10 mouse cellular contexts compared by ENCODE assay signal in the genomic region with DNA sequence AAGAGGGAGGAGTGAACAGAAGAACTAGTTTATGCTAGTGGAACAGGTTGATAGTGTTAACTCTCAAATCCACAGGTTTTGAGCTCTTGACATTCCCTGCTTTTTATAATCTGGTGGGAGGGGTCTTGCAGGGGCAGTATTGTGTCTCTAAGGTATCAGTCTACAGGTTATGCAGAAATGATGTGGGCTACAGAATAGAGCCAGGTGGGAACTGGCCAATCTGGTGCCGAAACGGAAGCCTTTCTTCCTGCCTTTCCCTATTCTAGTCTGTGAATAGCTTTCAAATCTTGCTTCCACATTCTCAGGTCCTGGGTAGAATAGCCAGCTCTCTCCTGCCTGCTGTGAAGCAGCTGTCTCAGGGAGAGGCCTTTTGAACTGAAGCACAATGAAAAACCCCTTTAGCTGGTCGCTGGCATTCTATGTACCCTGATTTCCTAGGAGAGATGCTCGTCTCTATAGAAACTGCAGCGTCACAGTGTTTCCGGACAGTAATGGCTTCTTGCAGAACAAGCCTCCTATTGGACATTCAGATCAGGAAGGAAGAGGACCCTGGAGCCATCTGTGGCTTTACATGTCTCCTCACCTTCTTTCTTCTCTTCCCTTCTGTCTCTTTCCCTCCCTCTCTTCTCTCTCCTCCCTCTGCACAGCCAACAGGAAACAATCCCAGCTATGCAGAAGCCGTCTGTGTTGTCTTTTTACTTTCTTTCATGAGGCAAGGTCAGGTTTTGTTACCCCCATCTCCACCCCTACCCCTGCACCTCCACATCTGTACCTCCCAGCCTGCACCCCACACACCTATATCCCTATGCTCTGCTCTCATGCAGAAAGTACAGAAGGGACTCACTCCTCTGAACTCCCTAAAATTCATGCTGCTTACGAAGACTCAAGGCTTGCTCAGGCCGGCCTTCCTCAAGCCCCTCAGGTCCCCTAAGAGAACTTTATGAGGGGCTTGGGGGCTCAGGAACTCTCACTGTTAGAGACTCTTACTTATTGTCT.
DNase-seq lines count a peak whose midpoint lies in the region; ATAC-seq and TF ChIP-seq lines count a peak whose summit lies in the region.
"Had no signal": no experiment of that assay in that cellular context is flagged by ENCODE, and none has a peak within 500 bp of the region (broad histone marks: within the 10 kb centered on the region; RNA-seq: fewer than 3 reads in every experiment).

No protein-coding gene starts in this region.

- ATAC-seq in forebrain, postnatal 0 days: peak; percentile 76
- ATAC-seq in midbrain, embryonic 13.5 days: peak; percentile 89
- no peak for ATAC-seq in megakaryocyte progenitor cell, adult 5-6 weeks (replicated peaks; ENCODE audit: poor library complexity)

- no peak for TF ChIP-seq CTCF in ES-Bruce4 (IDR thresholded peaks at IDR 0.05; ENCODE audit: low read depth, low read length)
- TF ChIP-seq CTCF in forebrain, postnatal 0 days (IDR thresholded peaks at IDR 0.05; ENCODE audit: low read depth): no peak
- no peak for TF ChIP-seq CTCF in kidney, adult 2 months (conservative IDR thresholded peaks at IDR 0.05; ENCODE audit: insufficient read depth, insufficient read length, low read depth, low read length)

- no peak overlapping the region for H3K4me3 ChIP-seq in ES-Bruce4 (ENCODE audit: low read depth, low read length)
- H3K4me3 ChIP-seq in forebrain, postnatal 0 days (ENCODE audit: low read depth, low read length): no peak overlapping the region
- no peak overlapping the region for H3K4me3 ChIP-seq in midbrain, embryonic 13.5 days (replicated peaks)
- no peak overlapping the region for H3K4me3 ChIP-seq in kidney, adult 2 months (ENCODE audit: insufficient read depth, low read depth, low read length)
- H3K4me3 ChIP-seq: liver, embryonic 15.5 days had no signal

- no peak overlapping the region for H3K4me2 ChIP-seq in forebrain, postnatal 0 days (ENCODE audit: low read depth)
- H3K4me2 ChIP-seq in midbrain, embryonic 13.5 days (replicated peaks): peak overlapping the region; percentile 25
- H3K4me2 ChIP-seq: liver, embryonic 15.5 days had no signal

- H3K27me3 ChIP-seq in ES-Bruce4 (ENCODE audit: control insufficient read depth, insufficient read depth, low read length, poor library complexity, severe bottlenecking): no peaks in the 10 kb centered on the region
- no peaks in the 10 kb centered on the region for H3K27me3 ChIP-seq in forebrain, postnatal 0 days (ENCODE audit: insufficient read depth, low read length)
- H3K27me3 ChIP-seq in midbrain, embryonic 13.5 days: no peaks in the 10 kb centered on the region
- no peaks in the 10 kb centered on the region for H3K27me3 ChIP-seq in kidney, adult 2 months (replicated peaks; ENCODE audit: control insufficient read depth, insufficient read depth, low read length)
- H3K27me3 ChIP-seq: liver, embryonic 15.5 days had no signal

- peaks cover 9% of the 10 kb centered on the region for H3K4me1 ChIP-seq in ES-Bruce4 (ENCODE audit: control insufficient read depth, insufficient read depth, low read length)
- peaks cover 5% of the 10 kb centered on the region; the same call in 1 of the 2 replicates for H3K4me1 ChIP-seq in forebrain, postnatal 0 days (ENCODE audit: insufficient read depth)
- H3K4me1 ChIP-seq in midbrain, embryonic 13.5 days (replicated peaks): peaks cover 29% of the 10 kb centered on the region
- no peaks in the 10 kb centered on the region for H3K4me1 ChIP-seq in kidney, adult 2 months (ENCODE audit: control insufficient read depth, insufficient read depth, low read length)
- H3K4me1 ChIP-seq: liver, embryonic 15.5 days had no signal

- TF ChIP-seq EP300 in ES-Bruce4 (IDR thresholded peaks at IDR 0.05; ENCODE audit: insufficient read depth, low read depth, low read length): peak; percentile 73; the same call in 1 of the 2 replicates

- peak; percentile 47 for DNase-seq in embryo, embryonic 10 days (ENCODE audit: low spot score)
- DNase-seq in forebrain, postnatal 0 days: peak; percentile 57
- no peak for DNase-seq in gastrocnemius, adult 18-20 months (ENCODE audit: low spot score)
- DNase-seq in adrenal gland, adult 8-10 months: no peak
- DNase-seq in kidney, adult 2 months: no peak
- DNase-seq: right cerebral cortex, postnatal 14 days had no signal

- H3K9me3 ChIP-seq in ES-Bruce4 (replicated peaks; ENCODE audit: control insufficient read depth, insufficient read depth, low read length, poor library complexity, severe bottlenecking): no peaks in the 10 kb centered on the region
- no peaks in the 10 kb centered on the region for H3K9me3 ChIP-seq in forebrain, postnatal 0 days (ENCODE audit: low read length)
- no peaks in the 10 kb centered on the region for H3K9me3 ChIP-seq in midbrain, embryonic 13.5 days
- H3K9me3 ChIP-seq: liver, embryonic 15.5 days had no signal

- no peak for TF ChIP-seq POLR2A in ES-Bruce4 (IDR thresholded peaks at IDR 0.05; ENCODE audit: insufficient read depth, low read length)
- no peak for TF ChIP-seq POLR2A in kidney, adult 2 months (IDR thresholded peaks at IDR 0.05; ENCODE audit: low read depth, low read length)

- peak overlapping the region; percentile 93 for H3K27ac ChIP-seq in ES-Bruce4 (ENCODE audit: insufficient read depth, low read length)
- 0 out of 2 replicates have a peak overlapping the region, but pooled peaks have one; percentile 2 for H3K27ac ChIP-seq in forebrain, postnatal 0 days (ENCODE audit: low read depth, low read length)
- H3K27ac ChIP-seq in midbrain, embryonic 13.5 days: peak overlapping the region; percentile 77
- no peak overlapping the region for H3K27ac ChIP-seq in kidney, adult 2 months (ENCODE audit: insufficient read depth, low read depth, low read length)
- H3K27ac ChIP-seq: liver, embryonic 15.5 days had no signal

- WGBS in forebrain, postnatal 0 days: 15% methylated on average over 9 of the region's 9 CpGs
- WGBS in midbrain, embryonic 13.5 days: 17% methylated on average over 9 of the region's 9 CpGs
- WGBS in kidney, adult 2 months: 64% methylated on average over 9 of the region's 9 CpGs

- no peaks in the 10 kb centered on the region for H3K36me3 ChIP-seq in ES-Bruce4 (ENCODE audit: control insufficient read depth, insufficient read depth, low read length, poor library complexity, severe bottlenecking)
- H3K36me3 ChIP-seq in forebrain, postnatal 0 days (ENCODE audit: insufficient read depth): no peaks in the 10 kb centered on the region
- no peaks in the 10 kb centered on the region for H3K36me3 ChIP-seq in midbrain, embryonic 13.5 days
- no peaks in the 10 kb centered on the region for H3K36me3 ChIP-seq in kidney, adult 2 months (ENCODE audit: control insufficient read depth, insufficient read depth, low read length)
- H3K36me3 ChIP-seq: liver, embryonic 15.5 days had no signal

- no peak overlapping the region for H3K9ac ChIP-seq in ES-Bruce4 (ENCODE audit: low read depth, poor library complexity, severe bottlenecking)
- no peak overlapping the region; the same call in 1 of the 2 replicates for H3K9ac ChIP-seq in forebrain, postnatal 0 days
- H3K9ac ChIP-seq in midbrain, embryonic 13.5 days (replicated peaks): no peak overlapping the region
- H3K9ac ChIP-seq: liver, embryonic 15.5 days had no signal

Comparison
In these comparisons a context has a peak if more than half of its experiments do, and no peak if none do; other contexts are left out.
1. DNase-seq: peak in embryo, embryonic 10 days (single experiment) and forebrain, postnatal 0 days (single experiment); none in gastrocnemius, adult 18-20 months (single experiment), adrenal gland, adult 8-10 months (single experiment) and kidney, adult 2 months (single experiment).